Mouse (Mus musculus) forebrain, embryonic 10.5 days (tissue): Measurements from ENCODE around the gene Snrpa. TPM values are rescaled to one million over a fixed set of nuclear protein-coding genes. Genes with fewer than 3 reads are reported as not detected.
"Not testable (repeated sequence)": the region's sequence is repeated elsewhere in the genome, so short reads cannot be mapped to it uniquely, and the experiment has no call there.

ENCODE experiments used
- DNase-seq: peaks from one replicate; pipeline ENCODE4 v3.0.0-alpha.2; 2017; ENCODE audit warnings: low spot score; ENCODE audit errors: extremely low spot score
- H3K27ac ChIP-seq: fragments of 300-500 bp; sonication (generic); 2 replicates; pipeline ENCODE4 v1.5.1; 2016; ENCODE audit warnings: mild to moderate bottlenecking
- H3K27me3 ChIP-seq: fragments of 300-500 bp; sonication (generic); 2 replicates; pipeline ENCODE4 v1.6.1; 2016; ENCODE audit warnings: mild to moderate bottlenecking; ENCODE audit not compliant: poor library complexity, severe bottlenecking
- H3K36me3 ChIP-seq: fragments of 300-500 bp; sonication (generic); replicated peaks from 2 replicates; pipeline ENCODE4 v1.6.1; 2016; ENCODE audit warnings: mild to moderate bottlenecking, moderate library complexity
- H3K4me1 ChIP-seq: fragments of 300-500 bp; sonication (generic); 2 replicates; pipeline ENCODE4 v1.6.1; 2016
- H3K4me3 ChIP-seq: fragments of 300-500 bp; sonication (generic); 2 replicates; pipeline ENCODE4 v1.5.1; 2016; ENCODE audit warnings: mild to moderate bottlenecking, moderate library complexity
- H3K9me3 ChIP-seq: fragments of 300-500 bp; sonication (generic); 2 replicates; pipeline ENCODE4 v1.6.1; 2016; ENCODE audit warnings: mild to moderate bottlenecking, moderate library complexity
- whole genome bisulfite sequencing: fragments of 180-500 bp; shearing (Covaris S2); methylation state at CpG from one replicate; pipeline ENCODE4 v1.1.7; 2016; 5-methylcytosine and 5-hydroxymethylcytosine counted together
- polyA plus RNA-seq: library from polyadenylated mRNA; unstranded; fragments of >200 nt; fragmentation: Nextera tagmentation; extraction: Ambion mirVana; gene quantifications from 2 replicates; pipeline ENCODE4 v1.2.1, GENCODE M21; 2016

Gene Snrpa
- 418 and 425 TPM in 2 replicates for polyA plus RNA-seq

DNA sequence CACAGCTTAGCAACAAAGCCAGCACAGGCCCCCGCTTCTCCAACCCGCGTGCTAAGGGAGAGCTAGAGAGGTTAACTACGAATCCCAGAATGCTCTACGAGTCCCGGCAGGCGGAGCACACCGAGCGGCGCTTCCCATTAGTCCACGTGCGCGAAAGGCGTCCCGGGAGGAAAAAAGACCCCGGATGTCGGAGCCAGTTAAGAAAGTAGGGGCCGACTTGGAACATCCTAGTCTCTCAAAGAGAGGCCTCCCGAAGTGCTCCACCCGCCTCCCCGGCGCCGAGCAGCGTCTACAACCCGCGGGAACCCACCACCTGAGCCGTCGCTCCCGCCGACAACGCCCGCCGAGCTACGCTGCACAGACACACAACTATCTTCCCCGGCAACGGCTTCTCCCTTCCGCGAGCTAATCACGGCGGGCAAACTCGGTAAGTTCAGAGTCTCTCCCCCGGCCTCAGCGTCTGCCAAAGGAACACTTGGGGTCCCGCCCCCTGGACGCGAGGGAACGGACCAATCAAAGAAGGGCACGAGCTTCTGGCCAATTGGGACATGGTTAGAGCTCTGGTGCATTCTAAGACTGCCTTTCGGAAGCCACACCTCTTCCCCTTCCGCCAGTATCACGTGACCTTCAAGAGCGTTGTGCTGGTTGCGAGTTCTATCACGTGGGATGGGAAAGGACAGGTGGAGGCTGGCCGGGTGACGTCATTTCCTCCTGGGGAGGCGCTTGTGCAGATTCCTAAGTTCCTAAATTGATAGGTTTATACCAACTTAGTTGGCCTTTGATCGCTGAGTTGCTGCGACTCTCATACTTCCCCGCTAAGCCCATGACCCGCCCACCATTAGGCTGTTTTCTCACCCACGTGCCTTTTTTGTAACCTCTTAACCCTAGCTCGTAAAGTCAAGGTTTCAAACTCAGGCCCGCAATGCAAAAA is at the start of gene Snrpa, which contains the start of gene BC024978:
Snrpa (minus strand) TSS at position 591 of the 931 bp plus-strand sequence.
BC024978 (plus strand) TSS at position 101 of the 931 bp plus-strand sequence.
- H3K4me3 ChIP-seq: peak within 1 kb of the TSS; percentile 84
- peak within 1 kb of the TSS; percentile 98 for H3K27ac ChIP-seq
- no peaks in the 10 kb centered on the region; the same call in 1 of the 2 replicates for H3K9me3 ChIP-seq
- peaks cover 31% of the 10 kb centered on the region for H3K4me1 ChIP-seq
- 1% methylated on average over 64 of the region's 64 CpGs for WGBS
- H3K27me3 ChIP-seq: no peaks in the 10 kb centered on the region
- peaks cover 64% of the 10 kb centered on the region for H3K36me3 ChIP-seq
- DNase-seq: peak; percentile 97

DNA sequence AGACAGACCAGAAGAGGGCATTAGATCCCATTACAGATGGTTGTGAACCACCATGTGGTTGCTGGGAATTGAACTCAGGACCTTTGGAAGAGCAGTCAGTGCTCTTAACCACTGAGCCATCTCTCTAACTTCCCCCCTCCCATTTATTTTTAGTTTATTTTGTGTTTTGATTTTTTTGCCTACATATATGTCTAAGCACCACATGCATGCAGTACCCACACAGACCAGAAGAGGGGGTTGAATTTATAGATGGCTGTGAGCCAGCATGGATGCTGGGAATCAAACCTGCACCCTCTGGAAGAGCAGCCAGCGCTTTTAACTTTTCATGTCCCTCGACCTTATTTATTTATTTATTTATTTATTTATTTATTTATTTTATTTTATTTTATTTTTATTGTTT is 48.0 kb upstream of the Snrpa start:
- H3K4me1 ChIP-seq, DNase-seq, H3K27me3 ChIP-seq, H3K4me3 ChIP-seq, H3K27ac ChIP-seq, H3K9me3 ChIP-seq: not testable (repeated sequence)
- peaks cover 64% of the 10 kb centered on the region for H3K36me3 ChIP-seq
- 86% methylated on average over 2 of the region's 2 CpGs for WGBS

DNA sequence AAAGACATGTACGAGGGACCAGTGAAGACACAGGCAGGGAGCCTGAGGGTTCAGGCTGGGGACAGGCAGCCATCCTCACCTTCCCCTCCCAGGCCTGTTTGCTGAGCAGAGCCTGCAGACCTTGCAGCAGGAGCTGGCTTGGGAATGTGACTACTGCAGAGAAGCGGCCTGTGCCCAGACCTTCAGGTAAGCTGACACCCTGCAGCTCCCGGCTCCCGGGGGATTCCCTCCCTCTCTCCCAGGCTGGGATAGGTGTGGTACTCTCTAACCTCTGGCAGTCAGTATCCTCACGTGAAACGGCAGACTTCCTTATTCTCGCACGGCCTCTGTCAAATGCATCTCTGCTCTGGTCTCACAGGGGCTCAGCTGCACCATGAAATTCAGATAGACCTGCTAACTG is 47.1 kb upstream of the Snrpa start:
- 0 out of 2 replicates have a peak, but pooled peaks cover 3% of the 10 kb centered on the region for H3K9me3 ChIP-seq
- no peak overlapping the region for H3K4me3 ChIP-seq
- DNase-seq: no peak
- 71% methylated on average over 8 of the region's 8 CpGs for WGBS
- H3K4me1 ChIP-seq: no peaks in the 10 kb centered on the region
- H3K27me3 ChIP-seq: no peaks in the 10 kb centered on the region
- no peak overlapping the region for H3K27ac ChIP-seq
- H3K36me3 ChIP-seq: peaks cover 64% of the 10 kb centered on the region

DNA sequence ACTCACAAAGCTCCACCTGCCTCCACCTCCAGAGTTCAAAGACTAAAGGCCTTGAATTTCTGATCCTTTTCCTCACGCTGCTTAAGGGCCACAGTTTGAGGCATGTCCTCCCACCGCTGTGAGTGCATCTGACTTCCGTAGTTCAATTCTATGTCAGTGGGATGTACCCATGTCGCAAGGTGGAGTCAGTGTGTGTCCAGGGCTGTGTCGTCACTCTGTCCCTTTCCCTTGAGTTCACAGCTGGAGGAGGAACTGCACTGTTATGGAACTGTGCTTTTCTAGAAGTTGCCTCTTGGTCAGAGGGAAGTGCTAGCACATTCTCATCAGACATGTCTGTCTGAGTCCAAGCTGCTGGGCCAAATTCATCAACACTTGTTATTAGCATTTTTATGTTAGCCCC is 42.5 kb upstream of the Snrpa start:
- H3K36me3 ChIP-seq: peaks cover 39% of the 10 kb centered on the region
- H3K4me1 ChIP-seq: peaks cover 9% of the 10 kb centered on the region

DNA sequence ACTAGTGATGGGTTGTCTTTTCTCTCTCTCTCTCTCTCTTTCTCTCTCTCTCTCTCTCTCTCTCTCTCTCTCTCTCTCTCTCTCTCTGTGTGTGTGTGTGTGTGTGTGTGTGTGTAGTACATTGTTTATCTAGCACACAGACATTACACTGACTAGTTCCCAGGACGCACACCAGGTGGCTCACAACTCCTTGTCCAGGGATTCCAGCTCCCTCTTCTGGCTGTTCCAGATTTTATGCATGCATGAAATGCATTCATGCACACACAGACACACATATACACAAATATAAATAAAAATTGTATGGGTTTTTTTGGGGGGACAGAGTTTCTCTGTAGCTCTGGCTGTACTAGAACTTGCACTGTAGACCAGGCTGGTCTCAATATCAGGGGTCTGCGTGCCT is 41.5 kb upstream of the Snrpa start:
- Histone ChIP-seq H3K4me3 (no peak overlapping the region), H3K27me3 (no peaks in the 10 kb centered on the region), H3K36me3 (peaks cover 29% of the 10 kb centered on the region), H3K4me1 (peaks cover 17% of the 10 kb centered on the region), H3K27ac (no peak overlapping the region), H3K9me3 (no peaks in the 10 kb centered on the region)
- no peak for DNase-seq
- WGBS: 98% methylated on average over 2 of the region's 2 CpGs

More for the DNA sequence above, 42.5 kb upstream of the Snrpa start:
- DNase-seq: no peak
- Histone ChIP-seq H3K27me3 (no peaks in the 10 kb centered on the region), H3K9me3 (0 out of 2 replicates have a peak, but pooled peaks cover 3% of the 10 kb centered on the region), H3K27ac (no peak overlapping the region), H3K4me3 (no peak overlapping the region)
- WGBS: 94% methylated on average over 5 of the region's 5 CpGs

DNA sequence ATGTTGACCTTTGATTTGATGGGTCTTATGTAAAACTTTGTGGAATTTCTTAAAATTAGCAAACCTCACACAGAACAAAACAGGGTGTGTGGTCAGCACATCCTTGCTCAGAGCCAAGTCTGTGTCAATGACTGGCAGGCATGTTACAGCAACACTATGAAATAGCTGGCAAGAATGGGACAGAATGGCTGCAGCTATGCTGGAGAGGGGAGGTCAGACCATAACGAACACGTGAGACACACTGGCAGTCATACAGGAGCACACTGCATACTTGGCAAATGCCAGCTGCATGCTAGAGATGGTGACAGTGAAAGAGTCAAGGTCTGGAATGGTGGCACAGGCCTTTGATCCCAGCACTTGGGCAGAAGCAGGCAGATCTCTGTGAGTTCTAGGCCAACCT is 39.7 kb upstream of the Snrpa start:
- H3K27ac ChIP-seq: no peak overlapping the region
- no peak overlapping the region for H3K4me3 ChIP-seq
- H3K36me3 ChIP-seq: peaks cover 20% of the 10 kb centered on the region
- peaks cover 25% of the 10 kb centered on the region for H3K4me1 ChIP-seq
- DNase-seq: no peak
- H3K27me3 ChIP-seq: no peaks in the 10 kb centered on the region
- WGBS: 94% methylated on average over 2 of the region's 2 CpGs
- H3K9me3 ChIP-seq: no peaks in the 10 kb centered on the region

DNA sequence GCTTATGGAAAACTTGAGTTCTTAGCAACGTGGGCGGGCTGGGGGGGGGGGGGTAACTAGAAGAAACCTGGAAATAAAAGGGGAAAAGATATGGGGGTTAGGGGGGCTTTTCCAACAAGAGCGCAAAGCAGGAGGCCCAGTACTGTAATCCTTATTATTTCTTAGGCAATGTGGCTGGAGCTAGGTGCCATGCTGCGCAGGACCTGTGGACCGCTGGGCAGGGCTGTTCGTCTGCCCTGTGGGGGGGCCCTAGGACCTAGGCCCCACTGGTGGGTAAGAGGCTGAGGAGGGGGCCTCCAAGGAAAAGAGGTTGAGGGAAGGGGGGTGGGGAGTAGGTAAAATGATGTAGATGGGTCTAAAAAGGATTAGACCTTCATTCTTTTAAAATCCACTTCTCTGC is 37.2 kb upstream of the Snrpa start:
- peak overlapping the region; percentile 63 for H3K4me3 ChIP-seq
- H3K27ac ChIP-seq: peak overlapping the region; percentile 88
- no peaks in the 10 kb centered on the region for H3K27me3 ChIP-seq
- 2% methylated on average over 6 of the region's 6 CpGs for WGBS
- no peak for DNase-seq
- peaks cover 11% of the 10 kb centered on the region for H3K36me3 ChIP-seq
- no peaks in the 10 kb centered on the region for H3K9me3 ChIP-seq
- peaks cover 31% of the 10 kb centered on the region for H3K4me1 ChIP-seq

DNA sequence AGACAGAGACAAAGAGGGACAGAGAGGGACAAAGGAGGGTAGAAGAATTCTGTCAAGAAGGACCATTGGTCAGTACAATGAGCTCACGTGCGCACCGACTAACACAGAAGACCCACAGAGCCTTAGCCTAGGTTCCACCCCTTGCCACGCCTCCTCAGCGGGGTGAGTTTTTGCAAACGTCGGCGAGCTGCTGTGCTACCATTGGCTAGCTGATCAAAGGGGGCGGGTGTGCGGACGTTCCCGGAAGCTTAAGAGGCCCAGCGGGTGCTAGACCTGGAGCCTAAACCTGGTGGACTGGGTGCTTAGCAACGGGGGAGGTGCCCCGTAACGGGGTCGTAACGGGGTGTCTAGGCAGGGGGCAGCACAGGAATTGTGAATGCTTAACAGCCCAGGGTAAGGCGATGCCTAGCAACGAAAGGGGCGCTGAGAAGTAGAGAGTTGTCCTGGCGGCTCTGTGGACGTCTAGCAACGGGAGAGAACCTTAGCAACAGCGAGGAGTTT is 36.8 kb upstream of the Snrpa start, which contains the start of gene Coq8b:
Coq8b (plus strand) TSS at position 243 of the 501 bp plus-strand sequence.
- WGBS: under 1% methylated on average over 25 of the region's 25 CpGs
- peak within 1 kb of the TSS; percentile 63 for H3K4me3 ChIP-seq
- peaks cover 7% of the 10 kb centered on the region for H3K36me3 ChIP-seq
- no peaks in the 10 kb centered on the region for H3K9me3 ChIP-seq
- peak within 1 kb of the TSS; percentile 88 for H3K27ac ChIP-seq
- no peaks in the 10 kb centered on the region for H3K27me3 ChIP-seq
- peaks cover 35% of the 10 kb centered on the region for H3K4me1 ChIP-seq
- peak; percentile 98 for DNase-seq

DNA sequence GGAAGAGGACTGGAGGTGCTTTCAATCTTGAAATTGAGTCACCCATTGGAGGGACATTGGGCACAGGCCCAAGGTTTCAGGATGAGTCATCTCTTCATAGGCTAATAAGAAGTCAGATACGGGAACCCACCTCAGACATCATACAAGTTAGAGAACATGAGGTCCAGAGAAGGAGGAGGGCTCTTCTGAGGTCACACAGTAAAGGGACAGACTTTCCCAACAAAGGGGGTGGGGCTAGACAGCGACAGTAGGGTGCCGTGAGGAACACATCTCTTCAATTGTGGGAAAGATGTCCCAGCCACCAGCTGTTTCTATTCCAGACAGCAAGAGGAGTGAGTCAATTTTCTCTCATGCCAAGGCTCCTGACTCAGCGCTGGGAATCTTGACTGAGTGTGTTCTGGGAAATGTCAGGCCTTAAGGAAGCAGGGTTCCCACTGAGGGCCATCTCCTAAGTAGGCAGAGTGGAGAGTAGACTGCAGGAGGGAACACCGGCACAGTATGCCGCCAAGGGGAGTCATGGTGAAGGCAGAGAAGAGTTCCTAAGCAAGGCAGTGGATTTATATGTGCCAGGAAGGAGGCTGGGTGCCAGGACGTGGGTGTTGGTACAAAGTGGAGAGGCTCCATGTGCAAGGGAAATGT is 35.7 kb upstream of the Snrpa start:
- peaks cover 45% of the 10 kb centered on the region for H3K4me1 ChIP-seq
- WGBS: 85% methylated on average over 7 of the region's 7 CpGs
- no peaks in the 10 kb centered on the region for H3K9me3 ChIP-seq
- no peak for DNase-seq
- peak overlapping the region; percentile 88 for H3K27ac ChIP-seq
- H3K36me3 ChIP-seq: no peaks in the 10 kb centered on the region
- peak overlapping the region; percentile 63; the same call in 1 of the 2 replicates for H3K4me3 ChIP-seq
- H3K27me3 ChIP-seq: no peaks in the 10 kb centered on the region

DNA sequence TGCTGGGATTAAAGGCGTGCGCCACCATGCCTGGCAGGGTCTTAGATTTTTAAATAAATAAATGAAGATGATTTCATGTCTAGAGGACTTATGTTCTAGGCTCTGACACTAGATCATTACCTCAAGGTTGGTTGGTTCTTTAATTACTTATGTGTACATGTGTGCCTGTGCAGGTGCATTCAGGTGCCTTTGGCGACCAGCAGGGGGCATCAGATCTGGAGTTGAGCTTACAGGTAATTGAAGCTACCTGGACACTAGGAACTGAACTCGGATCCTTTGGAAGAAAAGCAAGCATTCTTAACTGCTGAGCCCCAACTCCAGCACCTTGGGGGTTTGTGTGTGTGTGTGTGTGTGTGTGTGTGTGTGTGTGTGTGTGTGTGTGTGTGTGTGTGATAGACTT is 34.7 kb upstream of the Snrpa start:
- Histone ChIP-seq H3K27me3 (no peaks in the 10 kb centered on the region), H3K4me3 (no peak overlapping the region), H3K36me3 (no peaks in the 10 kb centered on the region), H3K4me1 (peaks cover 55% of the 10 kb centered on the region), H3K27ac (no peak overlapping the region), H3K9me3 (no peaks in the 10 kb centered on the region)
- WGBS: 80% methylated on average over 4 of the region's 4 CpGs
- DNase-seq: no peak

DNA sequence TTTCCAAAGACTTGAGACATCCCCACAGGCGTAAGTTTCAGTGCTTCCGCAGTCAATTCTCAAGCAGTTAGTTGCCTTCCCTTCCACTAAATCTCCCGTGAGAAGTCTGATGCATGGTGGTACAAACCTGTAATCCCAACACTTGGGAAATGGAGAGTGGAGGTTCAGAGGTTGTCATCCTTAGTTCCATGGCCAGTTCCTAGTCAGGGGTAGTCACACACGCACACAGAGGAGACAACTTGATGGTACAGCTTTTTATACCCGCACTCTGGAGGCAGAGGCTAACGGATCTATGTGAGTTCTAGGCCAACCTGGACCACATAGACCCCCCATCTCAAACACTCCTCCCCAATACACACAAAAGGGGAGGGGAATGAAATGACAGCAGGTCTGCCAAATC is 32.8 kb upstream of the Snrpa start:
- Histone ChIP-seq H3K4me1 (peaks cover 69% of the 10 kb centered on the region), H3K27ac (peak overlapping the region; percentile 94), H3K4me3 (peak overlapping the region; percentile 89), H3K9me3 (no peaks in the 10 kb centered on the region), H3K36me3 (0 out of 2 replicates have a peak, but pooled peaks cover 3% of the 10 kb centered on the region), H3K27me3 (no peaks in the 10 kb centered on the region)
- DNase-seq: no peak
- 20% methylated on average over 6 of the region's 6 CpGs for WGBS

DNA sequence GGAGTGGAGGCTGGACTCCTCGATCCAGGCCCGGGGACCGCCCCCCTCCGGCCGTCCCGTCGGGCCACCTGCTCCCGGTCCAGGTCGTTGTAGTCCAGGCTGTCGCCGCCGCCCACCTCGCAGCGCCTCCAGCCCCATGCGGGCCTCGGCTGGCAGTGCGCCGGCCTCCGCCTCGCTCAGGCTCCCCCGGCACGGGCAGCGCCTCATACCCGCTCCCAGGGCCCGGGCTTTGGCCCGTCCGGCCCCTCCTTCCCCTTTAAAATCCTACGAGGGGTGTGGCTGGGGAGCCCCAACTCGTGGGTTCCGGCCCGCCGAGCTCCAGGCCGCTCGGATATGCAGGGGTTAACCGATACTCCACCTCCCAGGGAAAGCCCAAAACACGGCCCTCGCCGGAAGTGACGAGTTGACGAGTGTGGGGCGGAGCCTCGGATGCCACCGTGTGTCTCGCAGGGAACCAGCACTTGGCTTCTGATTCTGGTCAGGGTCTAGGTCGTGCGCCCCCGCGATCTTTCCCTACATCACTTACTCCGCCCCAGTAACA is 32.3 kb upstream of the Snrpa start, which contains the start of gene Itpkc:
Itpkc (minus strand) TSS at position 381 of the 541 bp plus-strand sequence.
- WGBS: under 1% methylated on average over 43 of the region's 49 CpGs
- Histone ChIP-seq H3K4me1 (peaks cover 69% of the 10 kb centered on the region), H3K36me3 (peaks cover 3% of the 10 kb centered on the region), H3K27me3 (no peaks in the 10 kb centered on the region), H3K4me3 (peak within 1 kb of the TSS; percentile 89), H3K9me3 (no peaks in the 10 kb centered on the region), H3K27ac (peak within 1 kb of the TSS; percentile 94)
- peak; percentile 97 for DNase-seq
